Mouse (Mus musculus) left cerebral cortex, postnatal 4 days (tissue): ENCODE data around the gene Orai2. TPM values are rescaled to one million over a fixed set of nuclear protein-coding genes. Genes with fewer than 3 reads are reported as not detected.
"Not testable (repeated sequence)": the region's sequence is repeated elsewhere in the genome, so short reads cannot be mapped to it uniquely, and the experiment has no call there.

ENCODE experiments used
- DNase-seq: peaks from one replicate; pipeline ENCODE4 v3.0.0-alpha.2; 2022
- intact Hi-C: fragments of 180-260 bp; cut with DNase I; formaldehyde crosslinking; loops from one replicate; pipeline ENCODE4 v1.15.1; 2025
- microRNA-seq: library from miRNA; unstranded; fragments of <30 nt; microRNA quantifications from one replicate; pipeline ENCODE4 v1.2.0, GENCODE M21; 2022
- total RNA-seq, 2 experiments: library from RNA; stranded (reverse); gene quantifications; 2 replicates each; pipeline ENCODE4 v1.2.3; 2021

Gene Orai2
- total RNA-seq, 2 experiments from 2014 or later: 56.5 to 58.2 TPM

GRCm38 (mm10) chr5:136139393-136139792 is 31.1 kb downstream of the Orai2 start:
- intact Hi-C loops: loop anchor here (5.0 kb wide), 1 partner anchor 33 kb away; the partner anchor contains the start of gene Orai2
- no peak for DNase-seq

DNA sequence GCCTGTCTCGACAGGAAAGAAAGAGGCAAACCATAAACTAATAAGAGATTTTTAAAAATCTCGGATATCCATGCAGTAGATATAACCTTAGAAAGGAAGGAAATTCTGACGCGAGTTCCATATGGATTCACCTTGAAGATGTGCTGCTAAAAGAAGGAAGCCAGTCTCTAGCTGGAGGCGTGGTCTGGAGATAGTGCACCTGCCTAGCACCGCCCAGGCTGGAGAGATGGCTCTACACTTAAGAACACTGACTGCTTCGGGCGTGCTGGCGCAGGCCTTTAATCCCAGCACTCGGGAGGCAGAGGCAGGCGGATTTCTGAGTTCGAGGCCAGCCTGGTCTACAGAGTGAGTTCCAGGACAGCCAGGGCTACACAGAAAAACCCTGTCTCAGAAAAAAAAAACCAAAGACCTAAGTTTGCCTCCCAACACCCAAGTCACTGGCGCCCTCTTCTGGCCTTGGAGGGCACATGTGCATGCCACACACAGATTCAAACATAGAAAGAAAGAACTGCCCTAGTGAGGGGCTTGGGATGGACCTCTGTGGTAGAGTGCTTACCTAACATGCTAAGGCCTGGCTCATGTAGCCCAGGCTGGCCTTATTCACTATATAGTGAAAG is 32.7 kb downstream of the Orai2 start:
- DNase-seq: peak; percentile 62
- intact Hi-C loops: loop anchor here (5.0 kb wide), 1 partner anchor 35 kb away; the partner anchor contains the start of gene Orai2

DNA sequence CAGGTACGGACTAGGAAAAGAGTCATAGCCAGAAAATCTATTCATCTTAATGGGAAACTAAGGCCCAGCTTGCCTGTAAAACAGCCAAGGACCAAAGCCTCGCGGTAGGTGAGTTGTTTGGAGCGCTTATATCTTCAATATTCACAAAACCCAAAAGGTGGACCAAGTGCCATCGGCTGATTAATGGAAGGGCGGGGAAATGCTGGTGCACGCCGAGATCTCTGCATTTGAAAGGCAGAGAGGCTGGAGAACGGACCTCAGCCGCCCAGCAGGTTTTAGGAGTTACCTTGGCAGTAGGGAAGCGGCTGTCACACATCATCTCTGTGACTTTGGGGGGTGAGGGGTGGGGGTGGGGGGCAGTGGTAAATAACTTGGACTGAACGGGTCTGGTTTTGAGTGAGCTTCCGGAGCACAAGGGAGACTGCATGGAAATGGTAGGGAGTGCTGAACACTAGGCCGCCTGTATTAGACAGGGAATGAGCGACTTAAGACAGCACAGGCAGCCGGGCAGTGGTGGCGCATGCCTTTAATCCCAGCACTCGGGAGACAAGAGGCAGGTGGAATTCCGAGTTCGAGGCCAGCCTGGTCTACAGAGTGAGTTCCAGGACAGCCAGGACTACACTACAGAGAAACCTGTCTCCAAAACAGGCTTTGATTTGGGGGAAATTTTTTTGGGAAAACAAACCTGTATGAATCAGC is 34.1 kb downstream of the Orai2 start:
- intact Hi-C loops: loop anchor here (5.0 kb wide), 1 partner anchor 36 kb away; the partner anchor contains the start of gene Orai2
- no peak for DNase-seq

GRCm38 (mm10) chr5:136135571-136136291 is 34.8 kb downstream of the Orai2 start, which contains the start of the genes Lrwd1 and Alkbh4:
Gene Lrwd1 (minus strand): TSS chr5:136136074.
Gene Alkbh4 (plus strand): TSS chr5:136136146.
- intact Hi-C loops: loop anchor here (5.0 kb wide), 1 partner anchor 37 kb away; the partner anchor contains the start of gene Orai2
- DNase-seq: peak; percentile 97

- intact Hi-C loops: no loop called here
- DNase-seq: no peak
Observed at GRCm38 (mm10) chr5:136122165-136122564, 48.3 kb downstream of the Orai2 start.

GRCm38 (mm10) chr5:136116784-136117112 is 53.8 kb downstream of the Orai2 start:
- intact Hi-C loops: no loop called here

DNA sequence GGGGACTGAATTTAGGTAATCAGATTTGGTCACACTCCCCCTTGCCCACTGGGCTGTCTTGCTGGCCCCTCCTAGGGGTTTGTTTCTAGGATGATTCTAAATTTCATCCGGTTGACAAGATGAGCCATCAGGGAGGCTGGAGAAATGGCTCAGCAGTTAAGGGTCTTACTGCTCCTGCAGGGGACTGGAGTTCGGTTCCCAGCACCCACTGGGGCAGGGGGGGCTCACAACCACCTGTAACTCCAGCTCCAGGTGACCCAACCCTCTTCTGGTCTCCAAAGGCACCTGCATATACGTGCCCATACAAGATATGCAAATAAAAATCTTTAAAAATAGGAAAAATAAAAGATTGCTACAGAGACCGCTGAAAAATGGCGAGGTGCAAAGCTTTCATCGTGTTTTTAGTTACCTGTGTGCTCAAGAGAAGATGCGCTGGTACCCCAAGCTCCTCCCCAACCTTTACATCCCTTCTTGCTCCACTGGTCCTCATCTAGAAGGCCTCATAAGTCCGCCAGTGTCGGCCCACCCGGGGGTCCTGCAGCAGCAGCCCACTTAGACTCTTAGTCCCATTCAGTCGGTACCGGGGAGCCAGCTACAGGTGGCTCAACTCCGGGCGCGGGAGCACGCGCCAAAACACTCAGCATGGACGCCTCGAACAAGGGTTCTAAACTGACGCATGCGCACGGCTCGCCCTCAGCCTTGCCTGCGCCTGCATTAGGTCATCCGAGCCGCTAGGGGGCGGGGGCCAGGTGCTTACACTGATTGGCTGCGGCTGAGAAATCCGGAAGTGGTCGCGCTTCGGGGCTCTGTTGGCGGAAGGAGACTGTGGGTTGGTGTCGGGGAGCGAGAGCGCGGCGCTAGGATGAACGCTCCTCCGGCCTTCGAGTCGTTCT is 54.4 kb downstream of the Orai2 start, which contains the start of gene Polr2j:
Polr2j (plus strand) TSS at position 741 of the 893 bp plus-strand sequence.
- DNase-seq: peak; percentile 98
- intact Hi-C loops: no loop called here

More at GRCm38 (mm10) chr5:136116784-136117112, 53.8 kb downstream of the Orai2 start:
- DNase-seq: no peak

GRCm38 (mm10) chr5:136113546-136113945 is 57.0 kb downstream of the Orai2 start:
- intact Hi-C loops, DNase-seq: not testable (repeated sequence)

DNA sequence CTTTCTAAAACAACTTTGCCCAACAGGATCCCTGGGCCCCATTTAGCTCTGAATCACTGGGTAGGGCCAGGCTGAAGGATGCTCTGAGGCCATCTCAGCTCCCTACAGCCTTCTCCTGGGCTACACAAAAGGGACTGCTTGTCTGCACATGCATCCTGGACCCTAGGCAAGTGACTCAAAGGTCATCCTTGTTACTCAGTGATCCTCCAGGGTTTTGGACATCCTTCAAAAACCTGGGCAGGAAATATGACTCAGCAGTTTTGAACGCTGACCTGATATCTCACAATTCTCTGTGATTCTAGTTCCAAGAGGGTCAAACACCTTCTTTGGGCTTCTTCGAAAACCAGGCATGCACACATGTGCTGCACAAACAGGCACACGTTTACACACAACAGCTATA is 61.5 kb downstream of the Orai2 start:
- intact Hi-C loops: no loop called here

GRCm38 (mm10) chr5:136108486-136108885 is 62.0 kb downstream of the Orai2 start:
- DNase-seq: no peak
- intact Hi-C loops: no loop called here

More for the DNA sequence above, 61.5 kb downstream of the Orai2 start:
- no peak for DNase-seq

GRCm38 (mm10) chr5:136104511-136104910 is 66.0 kb downstream of the Orai2 start:
- intact Hi-C loops: no loop called here
- peak; percentile 45 for DNase-seq

- intact Hi-C loops: no loop called here
- DNase-seq: peak; percentile 74
Observed at GRCm38 (mm10) chr5:136102099-136102820, 68.3 kb downstream of the Orai2 start.

- DNase-seq: no peak
- intact Hi-C loops: no loop called here
Observed at GRCm38 (mm10) chr5:136098536-136098935, 72.0 kb downstream of the Orai2 start.

Small RNAs within 50 kb of the gene (microRNA-seq; reads per million reads assigned to microRNA genes)
- 2.4 reads per million for gene Mir7035

Other genes with a start within 250 kb of the Orai2 start
- gene Ywhag, start 236.1 kb downstream of the Orai2 start, total RNA-seq: 1,000 to 10,000 TPM; 1,399 to 1,485 TPM
- 1 to 10 TPM; 2.0 to 2.7 TPM for gene Ssc4d, start 196.2 kb downstream of the Orai2 start, total RNA-seq
- not detected for gene Zp3, start 190.6 kb downstream of the Orai2 start, total RNA-seq
- gene Dtx2, start 175.9 kb downstream of the Orai2 start, total RNA-seq: 10 to 100 TPM; 13.8 to 14.4 TPM
- not detected for gene Upk3b, start 132.2 kb downstream of the Orai2 start, total RNA-seq
- gene Upk3bl, start 116.2 kb downstream of the Orai2 start, total RNA-seq: not detected
- 10 to 100 TPM in 1 of 2 experiments, 1 to 10 TPM in 1; 10.0 to 13.1 TPM for gene Rasa4, start 86.8 kb downstream of the Orai2 start, total RNA-seq
- gene Polr2j, start 54.1 kb downstream of the Orai2 start, total RNA-seq: 10 to 100 TPM; 88.0 to 92.4 TPM
- 10 to 100 TPM; 22.1 to 22.5 TPM for gene Lrwd1, start 34.6 kb downstream of the Orai2 start, total RNA-seq
- 10 to 100 TPM; 10.7 to 12.8 TPM for gene Alkbh4, start 34.6 kb downstream of the Orai2 start, total RNA-seq
- gene Prkrip1, start 28.2 kb upstream of the Orai2 start, total RNA-seq: 10 to 100 TPM; 40.3 to 42.6 TPM
- gene Sh2b2, start 75.8 kb upstream of the Orai2 start, total RNA-seq: 10 to 100 TPM; 40.0 to 40.8 TPM